Mouse (Mus musculus) naive thymus-derived CD4-positive, alpha-beta T cell, adult 5 months (primary cell): ENCODE results near the gene Gm13698. TPM values are rescaled to one million over a fixed set of nuclear protein-coding genes. Genes with fewer than 3 reads are reported as not detected.

Experiments
- polyA plus RNA-seq: library from polyadenylated mRNA; unstranded; fragments of 100-300 nt; shearing (Covaris generic); gene quantifications from one replicate; pipeline ENCODE4 v1.2.1, GENCODE M21; 2017

Gene Gm13698
- not detected for polyA plus RNA-seq

GRCm38 (mm10) chr2:83955393-83955792, at the start of gene Gm13698:
Gm13698 (plus strand) TSS chr2:83955693.

DNA sequence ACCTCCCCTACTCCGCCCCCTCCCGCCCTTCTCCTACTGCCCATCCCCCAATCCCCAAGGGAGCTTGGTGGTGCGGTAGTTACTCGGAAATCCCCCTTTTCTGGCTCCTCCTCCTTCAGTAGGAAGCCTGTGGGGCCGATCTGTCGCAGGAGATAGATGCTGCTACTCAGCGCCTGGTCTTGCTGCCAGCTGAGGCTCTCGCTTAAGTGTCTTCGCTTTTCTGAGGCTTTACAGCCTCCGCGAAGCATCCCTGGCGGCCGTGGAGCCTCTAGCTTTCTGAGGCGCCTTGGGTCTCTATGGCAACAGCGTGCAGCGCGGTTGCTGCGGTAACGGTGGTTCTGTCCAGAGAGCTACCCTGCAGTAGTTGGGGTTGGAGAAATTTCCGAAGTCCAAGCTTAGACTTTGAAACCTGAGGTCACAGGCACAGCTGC, 14.5 kb upstream of the Gm13698 start, which contains the start of gene Zswim2:
Zswim2 (minus strand) TSS at position 298 of the 431 bp plus-strand sequence.

GRCm38 (mm10) chr2:83961203-83961602, 5.7 kb downstream of the Gm13698 start, which contains the start of gene Gm13693:
Gm13693 (plus strand) TSS chr2:83961503.

DNA sequence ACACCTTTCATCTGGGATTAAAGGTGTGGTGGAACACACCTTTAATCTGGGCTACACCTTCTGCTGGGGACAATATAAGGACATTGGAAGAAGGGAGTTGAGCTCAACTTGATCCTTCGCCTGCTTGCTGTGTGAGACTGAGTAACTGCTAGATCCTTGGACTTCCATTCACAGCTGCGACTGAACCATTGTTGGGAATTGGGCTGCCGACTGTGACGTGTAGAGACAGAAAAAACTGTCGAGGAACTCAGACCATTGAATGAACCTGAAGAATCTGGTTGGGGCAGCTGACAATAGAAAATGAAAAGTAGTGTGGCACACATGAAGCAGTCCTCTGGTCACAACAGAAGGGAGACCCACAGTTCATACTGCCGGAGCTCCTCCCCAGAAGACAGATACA, 11.5 kb downstream of the Gm13698 start, which contains the start of gene Gm13695:
Gm13695 (plus strand) TSS at position 301 of the 400 bp plus-strand sequence.

GRCm38 (mm10) chr2:83972823-83973222, 17.3 kb downstream of the Gm13698 start, which contains the start of gene Gm13696:
Gm13696 (plus strand) TSS chr2:83973123.

DNA sequence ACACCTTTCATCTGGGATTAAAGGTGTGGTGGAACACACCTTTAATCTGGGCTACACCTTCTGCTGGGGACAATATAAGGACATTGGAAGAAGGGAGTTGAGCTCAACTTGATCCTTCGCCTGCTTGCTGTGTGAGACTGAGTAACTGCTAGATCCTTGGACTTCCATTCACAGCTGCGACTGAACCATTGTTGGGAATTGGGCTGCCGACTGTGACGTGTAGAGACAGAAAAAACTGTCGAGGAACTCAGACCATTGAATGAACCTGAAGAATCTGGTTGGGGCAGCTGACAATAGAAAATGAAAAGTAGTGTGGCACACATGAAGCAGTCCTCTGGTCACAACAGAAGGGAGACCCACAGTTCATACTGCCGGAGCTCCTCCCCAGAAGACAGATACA, 23.1 kb downstream of the Gm13698 start, which contains the start of gene Gm13694:
Gm13694 (plus strand) TSS at position 301 of the 400 bp plus-strand sequence.

GRCm38 (mm10) chr2:83984443-83984842, 28.9 kb downstream of the Gm13698 start, which contains the start of gene Gm13697:
Gm13697 (plus strand) TSS chr2:83984743.

DNA sequence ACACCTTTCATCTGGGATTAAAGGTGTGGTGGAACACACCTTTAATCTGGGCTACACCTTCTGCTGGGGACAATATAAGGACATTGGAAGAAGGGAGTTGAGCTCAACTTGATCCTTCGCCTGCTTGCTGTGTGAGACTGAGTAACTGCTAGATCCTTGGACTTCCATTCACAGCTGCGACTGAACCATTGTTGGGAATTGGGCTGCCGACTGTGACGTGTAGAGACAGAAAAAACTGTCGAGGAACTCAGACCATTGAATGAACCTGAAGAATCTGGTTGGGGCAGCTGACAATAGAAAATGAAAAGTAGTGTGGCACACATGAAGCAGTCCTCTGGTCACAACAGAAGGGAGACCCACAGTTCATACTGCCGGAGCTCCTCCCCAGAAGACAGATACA, 34.8 kb downstream of the Gm13698 start, which contains the start of gene Gm13691:
Gm13691 (plus strand) TSS at position 301 of the 400 bp plus-strand sequence.

Other genes with a start within 250 kb of the Gm13698 start
- 25.3 TPM for gene Itgav, start 231.3 kb upstream of the Gm13698 start, polyA plus RNA-seq
- 0.12 TPM for gene Fam171b, start 143.1 kb upstream of the Gm13698 start, polyA plus RNA-seq
- not detected for gene Zswim2, start 14.5 kb upstream of the Gm13698 start, polyA plus RNA-seq
- gene Gm13693, start 5.8 kb downstream of the Gm13698 start, polyA plus RNA-seq, result not detected
- not detected for gene Gm13695, start 11.6 kb downstream of the Gm13698 start, polyA plus RNA-seq
- gene Gm13696, start 17.4 kb downstream of the Gm13698 start, polyA plus RNA-seq, result not detected
- gene Gm13694, start 23.2 kb downstream of the Gm13698 start, polyA plus RNA-seq, result not detected
- gene Gm13697, start 29.1 kb downstream of the Gm13698 start, polyA plus RNA-seq, result not detected
- gene Gm13691, start 34.9 kb downstream of the Gm13698 start, polyA plus RNA-seq, result not detected